In genomic region chr4:151411641-151412061, GRCm38 (mm10) we compare ENCODE assay signal across 10 mouse cellular contexts.
DNase-seq lines count a peak whose midpoint lies in the region; ATAC-seq lines count a peak whose summit lies in the region.
"Had no signal": no experiment of that assay in that cellular context is flagged by ENCODE, and none has a peak within 500 bp of the region (broad histone marks: within the 10 kb centered on the region; RNA-seq: fewer than 3 reads in every experiment).

No protein-coding gene starts in this region.

- no peaks in the 10 kb centered on the region; the same call in 1 of the 2 replicates for H3K9me3 ChIP-seq in embryonic facial prominence, embryonic 10.5 days
- H3K9me3 ChIP-seq in midbrain, embryonic 11.5 days (ENCODE audit: control insufficient read depth, low read length): no peaks in the 10 kb centered on the region

- peak overlapping the region; percentile 8; the same call in 1 of the 2 replicates for H3K4me2 ChIP-seq in midbrain, embryonic 11.5 days

- peaks cover 19% of the 10 kb centered on the region for H3K4me1 ChIP-seq in embryonic facial prominence, embryonic 10.5 days
- peaks cover 12% of the 10 kb centered on the region for H3K4me1 ChIP-seq in midbrain, embryonic 11.5 days (ENCODE audit: control insufficient read depth, insufficient read depth, low read length)

- WGBS in embryonic facial prominence, embryonic 10.5 days: 38% methylated on average over 14 of the region's 14 CpGs
- WGBS in midbrain, embryonic 11.5 days: 31% methylated on average over 14 of the region's 14 CpGs

- H3K36me3 ChIP-seq in embryonic facial prominence, embryonic 10.5 days (replicated peaks): no peaks in the 10 kb centered on the region
- H3K36me3 ChIP-seq in midbrain, embryonic 11.5 days (ENCODE audit: control insufficient read depth, insufficient read depth, low read length): no peaks in the 10 kb centered on the region
- H3K36me3 ChIP-seq: G1E had no signal

- 0 out of 2 replicates have a peak, but pooled peaks have one; percentile 19 for ATAC-seq in midbrain, embryonic 11.5 days (ENCODE audit: low FRiP score)

- 0 out of 2 replicates have a peak overlapping the region, but pooled peaks have one; percentile 4 for H3K4me3 ChIP-seq in embryonic facial prominence, embryonic 10.5 days
- H3K4me3 ChIP-seq in midbrain, embryonic 11.5 days (ENCODE audit: low read depth, low read length): no peak overlapping the region

- DNase-seq in embryo, embryonic 11 days: peak; percentile 33
- DNase-seq in embryo, embryonic 10 days (ENCODE audit: low spot score): no peak
- DNase-seq in embryonic facial prominence, embryonic 10.5 days (ENCODE audit: low spot score): no peak
- peak; percentile 29 to 63 for DNase-seq in gastrocnemius, postnatal 4 days (ENCODE audit: low spot score in 2 of 2)
- peak; percentile 56 for DNase-seq in layer of hippocampus, adult 9-10 months (ENCODE audit: low spot score)
- DNase-seq in midbrain, embryonic 11.5 days (ENCODE audit: low spot score, missing footprints): peak; percentile 76
- no peak for DNase-seq in thymus, postnatal 25 days
- no peak for DNase-seq in thymus, adult 18-20 months

- H3K27ac ChIP-seq in embryonic facial prominence, embryonic 10.5 days (replicated peaks): no peak overlapping the region
- no peak overlapping the region for H3K27ac ChIP-seq in midbrain, embryonic 11.5 days (ENCODE audit: low read depth, low read length)
- H3K27ac ChIP-seq: liver, embryonic 14.5 days had no signal

- H3K9ac ChIP-seq in midbrain, embryonic 11.5 days (ENCODE audit: low read length): peak overlapping the region; percentile 11; the same call in 1 of the 2 replicates
- H3K9ac ChIP-seq: liver, embryonic 14.5 days had no signal

- peaks cover 11% of the 10 kb centered on the region; the same call in 1 of the 2 replicates for H3K27me3 ChIP-seq in embryonic facial prominence, embryonic 10.5 days (replicated peaks; ENCODE audit: low read depth, poor library complexity, severe bottlenecking)
- no peaks in the 10 kb centered on the region; the same call in 1 of the 2 replicates for H3K27me3 ChIP-seq in midbrain, embryonic 11.5 days (ENCODE audit: control insufficient read depth, insufficient read depth, low read length)

Comparison
In these comparisons a context has a peak if more than half of its experiments do, and no peak if none do; other contexts are left out.
1. DNase-seq: peak in embryo, embryonic 11 days (single experiment), gastrocnemius, postnatal 4 days (2 of 2), layer of hippocampus, adult 9-10 months (single experiment) and midbrain, embryonic 11.5 days (single experiment); none in embryo, embryonic 10 days (single experiment), embryonic facial prominence, embryonic 10.5 days (single experiment), thymus, postnatal 25 days (single experiment) and thymus, adult 18-20 months (0 of 2).